Mouse (Mus musculus) adrenal gland, adult 18-20 months (tissue): ENCODE data around the gene Hist1h4f. TPM values are rescaled to one million over a fixed set of nuclear protein-coding genes. Genes with fewer than 3 reads are reported as not detected.
A peak's percentile ranks its signal among the peaks of the same experiment; 100 is the strongest.
"Not testable (repeated sequence)": the region's sequence is repeated elsewhere in the genome, so short reads cannot be mapped to it uniquely, and the experiment has no call there.

Source experiments
- DNase-seq, 2 experiments: peaks; one replicate each; pipeline ENCODE4 v3.0.0; 2021 to 2022; ENCODE audit warnings: low spot score in 2 of 2
- total RNA-seq, 2 experiments: library from RNA; stranded (reverse); gene quantifications; 1 replicate in 1 of 2; 2 replicates in 1 of 2; pipeline ENCODE4 v1.2.3; 2021

Hist1h4f gene
- total RNA-seq, 2 experiments from 2014 or later: 32.5 to 41.1 TPM

DNA sequence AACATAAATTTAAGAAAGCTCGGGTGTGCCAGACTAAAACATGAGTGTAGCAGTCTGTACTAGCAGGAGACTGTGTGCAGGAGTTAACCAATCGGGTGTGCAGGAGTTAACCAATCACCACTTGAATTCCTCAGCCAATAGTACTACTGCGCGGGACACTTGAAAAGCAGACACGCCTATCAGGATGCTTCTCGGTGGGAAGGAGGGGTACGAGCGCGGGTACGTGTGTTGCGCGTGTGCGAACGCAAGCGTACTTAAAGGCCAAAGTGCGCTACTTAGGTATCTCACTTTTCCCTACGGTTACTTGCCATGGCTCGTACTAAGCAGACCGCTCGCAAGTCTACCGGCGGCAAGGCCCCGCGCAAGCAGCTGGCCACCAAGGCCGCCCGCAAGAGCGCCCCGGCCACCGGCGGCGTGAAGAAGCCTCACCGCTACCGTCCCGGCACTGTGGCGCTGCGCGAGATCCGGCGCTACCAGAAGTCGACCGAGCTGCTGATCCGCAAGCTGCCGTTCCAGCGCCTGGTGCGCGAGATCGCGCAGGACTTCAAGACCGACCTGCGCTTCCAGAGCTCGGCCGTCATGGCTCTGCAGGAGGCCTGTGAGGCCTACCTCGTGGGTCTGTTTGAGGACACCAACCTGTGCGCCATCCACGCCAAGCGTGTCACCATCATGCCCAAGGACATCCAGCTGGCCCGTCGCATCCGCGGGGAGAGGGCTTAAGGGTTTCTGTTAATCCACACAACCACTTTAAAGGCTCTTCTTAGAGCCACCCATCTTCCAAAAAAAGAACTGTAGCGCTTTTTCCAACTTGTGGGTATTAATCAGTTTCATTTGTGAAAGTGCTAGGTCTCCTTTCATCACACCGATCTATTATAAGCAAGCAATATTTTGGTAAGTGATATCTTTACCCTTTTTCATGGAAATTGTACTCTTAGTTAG is 16.0 kb downstream of the Hist1h4f start, which contains the start of gene Hist1h3g:
Gene Hist1h3g (plus strand): TSS at position 286 of the 939 bp plus-strand sequence.
- DNase-seq: peak; percentile 70 to 72

DNA sequence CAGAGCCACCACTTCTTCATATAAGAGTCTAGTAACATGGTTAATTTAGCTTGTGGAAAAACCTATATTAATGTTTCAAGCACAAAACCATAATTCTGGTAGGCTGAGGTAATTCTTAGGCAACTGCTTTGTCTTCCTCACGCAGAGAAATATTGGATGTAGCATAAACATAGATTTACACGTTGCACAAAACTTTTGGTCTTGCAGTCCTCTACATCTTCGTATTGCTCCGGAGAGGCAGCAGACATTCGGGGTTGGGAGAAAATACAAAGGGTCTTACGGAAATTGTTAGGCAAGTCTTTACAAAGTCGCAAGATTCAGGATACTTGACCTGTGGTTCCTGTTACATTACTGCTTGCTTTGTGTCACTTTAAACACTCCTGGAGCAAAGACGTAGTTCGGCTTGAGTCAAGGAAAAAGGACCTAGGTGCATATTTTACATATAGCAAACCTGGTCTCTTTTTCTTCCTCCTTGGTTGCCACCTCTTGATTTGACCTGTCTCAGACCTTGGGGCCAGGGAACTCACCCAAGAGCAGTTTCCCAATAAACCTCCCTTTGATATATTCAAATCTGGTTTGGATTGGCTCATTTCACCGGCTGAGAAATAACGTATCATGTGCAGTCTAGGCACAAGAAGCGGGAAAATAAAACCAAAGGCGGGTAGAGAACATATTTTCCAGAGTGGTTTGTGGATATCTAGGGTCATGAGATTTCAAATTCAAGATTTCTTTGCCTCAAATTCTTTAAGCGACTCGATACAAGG is 16.9 kb downstream of the Hist1h4f start:
- no peak for DNase-seq

DNA sequence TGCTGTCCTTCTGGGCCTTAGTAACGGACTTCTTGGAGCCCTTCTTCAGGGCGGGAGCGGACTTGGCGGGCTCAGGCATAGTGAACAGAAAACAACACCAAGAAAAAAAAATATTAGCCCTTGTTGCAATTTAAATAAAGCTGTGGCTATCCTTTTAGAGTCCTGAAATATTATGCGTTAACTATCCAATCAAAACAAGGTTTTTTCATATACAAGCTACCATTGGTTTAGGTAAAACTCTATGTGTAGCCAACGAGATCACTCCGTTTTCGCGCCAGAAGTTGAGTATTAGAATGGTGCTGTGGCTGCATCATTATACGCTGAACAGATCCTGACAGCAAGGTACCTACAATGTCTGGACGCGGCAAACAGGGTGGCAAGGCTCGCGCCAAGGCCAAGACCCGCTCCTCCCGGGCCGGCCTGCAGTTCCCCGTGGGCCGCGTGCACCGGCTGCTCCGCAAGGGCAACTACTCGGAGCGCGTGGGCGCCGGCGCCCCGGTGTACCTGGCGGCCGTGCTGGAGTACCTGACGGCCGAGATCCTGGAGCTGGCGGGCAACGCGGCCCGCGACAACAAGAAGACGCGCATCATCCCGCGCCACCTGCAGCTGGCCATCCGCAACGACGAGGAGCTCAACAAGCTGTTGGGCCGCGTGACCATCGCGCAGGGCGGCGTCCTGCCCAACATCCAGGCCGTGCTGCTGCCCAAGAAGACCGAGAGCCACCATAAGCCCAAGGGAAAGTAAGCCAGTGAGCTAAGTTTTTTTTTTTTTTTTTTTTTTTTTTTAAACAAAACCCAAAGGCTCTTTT is 17.7 kb downstream of the Hist1h4f start, which contains the start of gene Hist1h2af:
Gene Hist1h2af (plus strand): TSS at position 347 of the 808 bp plus-strand sequence.
- not testable (repeated sequence) for DNase-seq

DNA sequence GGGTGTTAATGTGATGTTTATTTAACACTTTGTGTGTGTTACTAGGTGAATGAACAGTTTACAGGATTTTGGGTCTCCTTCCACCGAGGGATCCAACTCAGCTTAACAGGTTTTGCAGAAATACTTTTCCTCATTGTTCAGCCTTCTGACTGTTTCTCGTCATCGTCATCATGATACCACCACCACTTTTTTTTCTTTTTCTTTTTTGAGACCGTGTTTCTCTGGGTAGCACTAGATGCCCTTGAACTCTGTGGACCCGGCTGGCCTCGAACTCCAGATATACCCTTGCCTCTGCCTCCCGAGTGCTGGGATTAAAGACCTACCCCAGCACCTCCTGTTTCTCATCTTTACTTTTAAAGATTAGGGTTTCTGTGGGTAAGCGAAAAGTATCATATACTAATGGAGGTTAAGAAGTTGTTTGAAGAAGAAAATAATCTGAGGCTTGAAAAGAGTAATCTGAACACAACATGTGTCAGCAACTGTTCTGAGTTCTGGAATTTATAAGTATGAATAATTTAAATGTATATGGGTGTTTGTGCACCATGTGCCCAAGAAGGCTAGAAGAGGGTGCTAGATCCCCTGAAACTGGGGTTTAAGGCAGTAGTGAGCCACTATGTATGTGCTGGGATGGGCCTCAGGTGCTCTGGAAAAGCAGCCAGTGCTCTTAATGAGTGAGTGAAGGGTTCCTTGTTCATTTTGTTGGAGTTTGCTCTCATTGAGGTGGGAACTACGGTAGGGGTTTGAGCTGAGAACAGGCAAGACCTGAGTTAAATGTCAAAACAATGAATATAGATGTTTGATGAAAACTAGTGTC is 19.0 kb downstream of the Hist1h4f start:
- no peak for DNase-seq

DNA sequence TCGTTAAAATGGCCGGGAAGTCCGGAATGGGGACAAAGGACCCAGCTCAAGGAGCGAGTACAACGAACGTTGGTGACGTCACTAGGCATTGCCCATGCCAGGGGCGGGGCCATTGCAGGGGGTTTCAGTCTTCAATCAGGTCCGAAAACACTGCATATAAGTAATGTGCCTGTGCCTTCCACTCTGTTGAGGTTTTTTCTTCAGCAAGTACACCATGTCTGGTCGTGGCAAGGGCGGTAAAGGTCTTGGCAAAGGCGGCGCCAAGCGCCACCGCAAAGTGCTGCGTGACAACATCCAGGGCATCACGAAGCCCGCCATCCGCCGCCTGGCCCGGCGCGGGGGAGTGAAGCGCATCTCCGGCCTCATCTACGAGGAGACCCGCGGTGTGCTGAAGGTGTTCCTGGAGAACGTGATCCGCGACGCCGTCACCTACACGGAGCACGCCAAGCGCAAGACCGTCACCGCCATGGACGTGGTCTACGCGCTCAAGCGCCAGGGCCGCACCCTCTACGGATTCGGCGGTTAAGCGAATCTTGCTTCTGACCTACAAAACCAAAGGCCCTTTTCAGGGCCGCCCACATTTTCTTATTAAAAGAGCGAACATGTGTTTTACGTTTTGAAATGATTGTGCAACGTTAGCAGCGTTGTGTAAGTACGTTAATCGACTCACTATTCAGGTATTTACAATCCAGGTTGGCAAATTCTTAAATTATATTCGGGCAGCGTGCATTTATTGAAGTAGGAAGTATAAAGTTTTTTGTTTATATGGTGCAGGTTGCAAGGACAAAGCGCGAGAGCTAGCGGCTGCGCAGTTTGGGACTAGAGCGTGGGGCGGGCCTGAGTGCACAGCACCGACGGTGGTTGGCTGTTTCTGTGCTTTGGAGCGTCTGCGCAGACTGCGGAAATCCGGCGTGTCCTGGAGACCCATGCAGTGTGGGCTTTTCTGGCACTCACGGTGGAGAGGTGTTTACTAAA is 20.3 kb downstream of the Hist1h4f start, which contains the start of gene Hist1h4h:
Gene Hist1h4h (plus strand): TSS at position 150 of the 975 bp plus-strand sequence.
- DNase-seq: peak; percentile 87 to 94

DNA sequence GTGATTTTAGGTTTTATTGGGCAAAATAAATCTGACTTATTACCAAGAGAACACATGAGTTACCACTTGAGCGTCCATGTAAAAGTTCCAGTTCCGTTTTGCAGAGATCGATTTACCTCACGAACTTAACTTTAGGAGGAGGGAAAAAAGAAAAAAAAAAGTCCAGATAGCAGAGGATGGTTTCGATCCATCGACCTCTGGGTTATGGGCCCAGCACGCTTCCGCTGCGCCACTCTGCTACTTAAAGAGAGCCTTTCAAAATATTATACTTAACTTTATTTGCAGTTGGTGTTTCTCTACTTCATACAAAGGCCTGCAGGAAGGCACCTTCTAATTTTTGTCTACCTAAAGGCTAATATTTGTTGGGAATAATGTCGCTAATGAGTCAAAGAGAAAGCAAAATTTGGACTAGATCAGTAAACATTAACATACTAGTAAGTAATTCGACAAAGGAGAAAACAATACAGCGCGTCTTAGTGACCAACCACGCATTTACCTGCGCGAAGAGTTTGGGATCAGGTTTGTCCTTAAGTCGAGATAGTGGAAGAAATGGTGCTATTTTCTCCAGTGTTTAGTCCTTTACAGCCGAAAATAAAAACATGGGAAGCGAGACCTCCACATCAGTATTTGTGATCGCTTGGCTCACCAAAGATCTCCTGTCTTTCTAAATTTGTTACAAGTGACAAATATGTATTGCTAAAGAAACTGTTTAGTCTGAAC is 21.1 kb downstream of the Hist1h4f start:
- DNase-seq: peak; percentile 51 to 71

DNA sequence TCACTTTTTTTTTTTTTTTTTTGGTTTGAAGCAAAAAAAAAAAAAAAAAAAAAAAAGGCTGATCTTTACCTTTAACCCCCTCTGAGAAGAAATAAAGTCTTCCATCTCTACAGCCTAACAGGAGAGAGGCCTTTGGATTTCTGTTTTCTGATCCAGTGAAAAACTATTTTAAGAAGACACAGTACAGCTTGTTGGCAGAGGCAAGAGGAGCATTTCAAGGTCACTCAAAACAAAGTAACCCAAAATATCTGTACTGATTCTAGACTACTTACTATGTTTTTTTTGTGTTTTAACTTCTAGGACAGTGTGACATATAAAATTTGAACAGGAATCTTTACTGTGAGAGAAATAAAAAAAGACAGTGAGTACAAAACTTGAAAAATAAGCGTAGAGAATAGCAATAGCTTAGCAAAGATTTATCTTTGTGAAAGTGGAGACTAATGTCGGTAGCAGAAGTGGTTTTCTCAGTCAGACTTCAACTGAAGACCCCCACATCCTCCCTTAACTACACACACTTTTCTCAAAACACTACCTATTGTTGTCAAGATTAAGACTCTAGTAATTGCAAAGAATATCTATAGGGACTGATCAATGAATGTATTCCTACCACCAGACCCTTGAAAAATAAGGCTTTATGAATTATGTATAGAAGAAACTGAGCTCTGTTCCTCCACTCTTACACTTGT is 21.8 kb downstream of the Hist1h4f start:
- DNase-seq: no peak

DNA sequence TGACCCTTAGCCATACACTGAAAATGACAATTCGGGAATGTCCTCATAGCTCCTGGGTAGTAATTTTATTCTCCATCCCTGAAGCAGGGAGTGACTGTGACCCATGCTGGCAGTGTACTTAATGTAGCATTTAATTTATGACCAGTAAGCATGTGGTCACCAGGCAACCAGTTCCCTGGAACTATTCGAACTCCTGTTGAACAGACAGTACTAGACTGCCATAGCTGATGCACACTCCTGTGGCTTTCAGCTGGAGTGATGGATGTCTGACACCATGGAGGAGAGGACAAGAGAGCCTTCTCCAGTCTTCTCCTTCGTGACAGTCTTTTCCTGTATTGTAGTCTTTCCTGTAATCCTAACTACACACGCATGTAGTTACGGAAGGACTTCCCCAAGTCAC is 22.4 kb downstream of the Hist1h4f start:
- no peak for DNase-seq

DNA sequence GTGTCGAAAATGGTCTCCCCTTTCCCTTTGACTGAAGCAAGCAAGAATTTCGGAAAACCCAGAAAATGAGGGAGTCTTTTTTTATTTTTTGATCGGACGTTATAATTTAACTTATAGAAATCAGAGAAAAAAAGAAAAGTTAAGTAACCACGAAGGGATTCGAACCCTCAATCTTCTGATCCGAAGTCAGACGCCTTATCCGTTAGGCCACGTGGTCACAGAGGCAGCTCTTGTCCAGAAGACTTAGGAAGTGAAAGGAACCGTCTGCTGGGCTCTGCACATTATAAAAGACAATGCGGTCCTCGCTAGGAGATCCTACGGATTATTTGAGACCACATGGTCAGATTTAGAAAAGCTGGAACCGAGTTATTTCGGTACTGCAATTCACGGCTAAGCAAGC is 25.1 kb downstream of the Hist1h4f start:
- DNase-seq: peak; percentile 90 to 97

DNA sequence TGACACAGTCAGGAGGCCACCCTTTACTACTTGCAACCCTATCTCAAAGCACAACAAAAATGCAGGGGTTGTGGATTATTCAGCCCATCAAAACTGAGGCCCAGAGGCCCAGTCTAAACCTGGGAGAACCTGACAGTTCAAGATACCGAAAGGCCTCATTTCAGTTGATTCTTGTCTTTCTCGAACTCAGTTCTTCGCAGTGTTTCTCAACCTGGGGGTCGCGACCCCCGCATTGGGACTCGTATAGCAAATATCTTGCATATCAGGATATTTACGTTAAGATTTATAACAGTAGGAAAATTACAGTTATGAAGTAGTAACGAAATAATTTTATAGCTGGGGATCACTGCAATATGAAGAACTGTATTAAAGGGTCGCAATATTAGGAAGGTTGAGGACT is 25.5 kb downstream of the Hist1h4f start:
- DNase-seq: no peak

DNA sequence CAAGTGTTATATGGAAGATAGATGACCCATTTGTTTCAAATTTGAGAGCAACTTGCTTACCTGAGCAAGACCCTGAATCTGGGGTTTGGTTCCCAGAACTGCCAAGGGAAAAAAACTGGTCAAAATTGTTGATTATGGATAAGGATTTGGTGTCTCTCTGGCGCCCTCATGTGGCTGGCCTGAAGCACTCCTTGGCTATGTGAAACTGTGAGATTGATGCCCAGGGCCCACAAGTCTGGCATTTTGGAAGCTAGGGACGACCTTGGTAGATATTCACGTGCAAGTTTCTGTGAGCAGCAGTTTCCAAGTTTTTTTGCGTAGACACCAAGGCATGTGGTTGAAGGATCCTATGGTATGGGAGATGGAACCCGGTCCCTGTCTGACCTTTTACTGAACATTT is 26.8 kb downstream of the Hist1h4f start:
- peak; percentile 81 to 83 for DNase-seq

DNA sequence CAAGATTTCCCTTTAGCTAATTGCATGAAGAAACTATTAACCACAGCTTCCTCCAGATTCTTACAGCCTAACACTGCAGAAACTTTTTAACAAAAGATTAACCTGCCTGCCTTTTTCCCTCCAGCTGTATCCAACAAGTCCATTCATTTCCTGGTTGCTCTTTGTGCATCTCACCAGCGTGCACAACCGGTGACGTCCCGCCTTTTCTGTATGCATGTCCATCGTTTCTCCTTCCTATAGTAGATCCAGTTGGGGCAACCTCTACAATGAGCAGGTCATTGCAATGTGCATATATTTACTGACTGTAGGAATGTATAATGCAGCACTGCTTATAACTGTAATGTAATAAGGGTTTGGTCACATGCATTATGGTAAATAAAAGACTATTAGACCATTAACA is 27.5 kb downstream of the Hist1h4f start:
- no peak for DNase-seq

DNA sequence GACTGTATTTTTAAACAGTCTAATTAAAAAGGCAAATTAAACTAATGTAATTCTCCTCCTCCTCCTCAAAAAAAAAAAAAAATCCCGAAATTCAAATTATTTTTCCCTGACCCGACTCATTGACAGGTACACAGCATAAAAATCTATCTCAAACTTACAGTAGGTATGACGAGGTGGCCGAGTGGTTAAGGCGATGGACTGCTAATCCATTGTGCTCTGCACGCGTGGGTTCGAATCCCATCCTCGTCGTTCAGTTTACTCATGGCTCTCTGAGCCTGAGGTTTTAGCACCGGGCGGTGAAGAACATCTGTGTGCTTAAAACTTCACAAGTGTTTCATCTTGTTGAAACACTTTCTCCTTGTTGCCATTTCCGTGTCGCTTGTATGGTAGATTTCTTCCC is 29.7 kb downstream of the Hist1h4f start:
- DNase-seq: peak; percentile 69 to 80

DNA sequence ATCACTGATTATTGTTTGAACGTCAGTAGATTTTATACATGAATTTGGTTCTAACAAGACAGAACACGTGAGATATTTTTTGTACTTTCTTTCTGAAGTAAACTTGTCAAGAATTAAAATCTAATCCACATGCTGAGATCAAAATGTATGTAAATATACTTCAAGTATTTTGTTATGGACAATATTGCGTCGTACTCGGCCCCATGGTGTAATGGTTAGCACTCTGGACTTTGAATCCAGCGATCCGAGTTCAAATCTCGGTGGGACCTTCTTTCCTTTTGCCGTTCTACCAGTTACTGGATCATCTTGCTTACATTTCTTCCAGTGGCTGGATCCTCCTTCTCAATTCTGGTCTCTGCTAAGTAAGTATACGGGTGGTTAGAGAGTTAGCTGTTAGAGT is 32.0 kb downstream of the Hist1h4f start:
- DNase-seq: peak; percentile 74 to 82

DNA sequence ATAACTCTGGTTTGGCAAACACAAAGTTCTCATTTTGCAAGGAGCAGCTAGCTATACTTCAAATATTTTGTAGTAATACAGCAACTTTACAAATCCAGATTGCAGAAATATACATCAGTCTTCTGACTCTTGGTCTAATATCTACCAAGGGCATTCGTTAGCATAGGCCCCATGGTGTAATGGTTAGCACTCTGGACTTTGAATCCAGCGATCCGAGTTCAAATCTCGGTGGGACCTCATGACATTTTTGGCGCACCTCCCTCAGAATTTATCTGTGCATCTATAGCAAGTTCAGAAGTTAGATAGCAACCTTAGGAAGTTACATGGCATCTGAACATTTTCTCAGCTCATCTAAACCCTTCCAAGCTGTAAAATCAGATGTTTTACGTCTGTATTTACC is 32.6 kb downstream of the Hist1h4f start:
- DNase-seq: peak; percentile 78 to 86

DNA sequence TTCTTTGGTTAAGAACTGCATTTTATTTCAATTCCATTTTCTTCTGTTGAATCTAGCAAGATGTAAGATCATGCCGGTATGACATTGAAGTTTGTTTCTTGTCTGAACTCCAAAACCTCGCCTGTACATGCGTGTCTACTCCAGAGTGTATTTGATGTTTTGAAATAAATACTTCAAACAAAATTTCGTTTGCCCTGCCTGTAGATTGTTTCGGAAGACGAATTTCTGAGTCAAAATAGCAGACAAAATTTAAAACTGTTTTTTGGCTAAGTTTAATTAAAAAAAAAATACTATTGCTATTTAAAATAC is 33.2 kb downstream of the Hist1h4f start:
- no peak for DNase-seq

DNA sequence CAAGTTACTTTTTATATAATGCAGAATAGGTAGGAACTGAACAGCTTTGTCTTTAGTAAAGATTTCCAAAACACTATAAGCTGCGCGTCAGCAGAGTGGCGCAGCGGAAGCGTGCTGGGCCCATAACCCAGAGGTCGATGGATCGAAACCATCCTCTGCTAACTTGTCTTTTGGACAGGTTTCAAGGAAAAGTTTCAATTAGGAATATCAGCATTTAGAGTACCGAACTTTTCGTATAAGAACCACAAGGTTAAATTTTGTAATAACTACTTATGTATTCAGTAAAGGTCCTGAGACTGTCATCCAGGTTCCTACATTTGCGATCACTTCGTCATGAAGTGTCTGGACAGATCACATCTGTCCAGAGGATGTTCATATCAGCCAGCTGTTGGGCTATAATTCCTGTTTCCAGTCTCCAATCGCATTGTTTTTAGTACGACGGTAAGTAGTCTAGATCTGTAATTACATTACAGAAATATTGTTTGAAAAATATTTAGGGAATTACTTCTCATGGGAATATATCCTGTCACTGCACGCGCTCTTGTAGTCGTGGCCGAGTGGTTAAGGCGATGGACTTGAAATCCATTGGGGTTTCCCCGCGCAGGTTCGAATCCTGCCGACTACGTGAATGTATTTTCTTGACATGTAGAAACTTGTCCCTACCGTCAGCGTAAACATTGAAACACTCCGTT is 33.7 kb downstream of the Hist1h4f start:
- peak; percentile 86 to 88 for DNase-seq
